Mouse (Mus musculus): ENCODE data around the gene Cybrd1.

Cybrd1 gene

DNA sequence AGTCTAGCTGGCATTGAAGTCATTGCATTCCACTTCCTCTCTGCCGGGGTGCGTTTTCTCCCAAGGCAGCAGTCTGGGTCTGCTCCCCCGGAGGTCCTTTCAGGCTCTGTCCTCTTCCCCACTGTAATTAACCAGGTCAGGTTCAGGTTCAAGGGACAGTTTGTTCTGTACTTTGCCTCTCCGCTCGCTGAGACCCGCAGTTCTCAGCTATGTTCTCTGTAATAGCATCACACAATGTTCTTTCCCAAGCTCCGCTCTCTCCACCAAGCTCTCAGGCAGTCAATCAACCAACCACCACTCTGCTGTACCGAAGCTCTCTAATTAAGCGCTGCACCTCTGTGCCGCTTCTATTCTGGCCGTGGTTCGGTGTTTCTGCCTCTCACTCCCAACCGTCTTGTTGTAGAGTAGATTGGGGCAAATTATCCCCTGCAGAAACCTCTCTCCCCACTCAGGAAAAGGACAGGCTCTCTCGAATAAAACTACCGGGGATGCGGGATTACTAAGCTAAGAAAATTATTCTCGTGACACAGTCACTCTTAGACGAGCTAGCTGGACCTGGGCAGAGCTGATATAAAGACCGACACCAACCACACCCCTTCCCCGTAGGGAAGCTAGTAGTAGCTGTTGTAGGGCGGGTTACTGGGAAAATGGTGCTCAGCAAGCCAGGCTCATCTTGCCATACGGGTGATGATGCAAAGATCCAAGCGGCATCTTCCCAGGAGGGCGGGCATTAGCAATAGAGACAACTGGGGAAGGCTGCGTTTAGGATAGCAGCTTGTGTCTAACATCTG lies 45.3 kb downstream of the Cybrd1 start:
- in situ Hi-C loops (cut with MboI; ENCODE audit: unreplicated experiment in 2 of 2), result no loop called here

DNA sequence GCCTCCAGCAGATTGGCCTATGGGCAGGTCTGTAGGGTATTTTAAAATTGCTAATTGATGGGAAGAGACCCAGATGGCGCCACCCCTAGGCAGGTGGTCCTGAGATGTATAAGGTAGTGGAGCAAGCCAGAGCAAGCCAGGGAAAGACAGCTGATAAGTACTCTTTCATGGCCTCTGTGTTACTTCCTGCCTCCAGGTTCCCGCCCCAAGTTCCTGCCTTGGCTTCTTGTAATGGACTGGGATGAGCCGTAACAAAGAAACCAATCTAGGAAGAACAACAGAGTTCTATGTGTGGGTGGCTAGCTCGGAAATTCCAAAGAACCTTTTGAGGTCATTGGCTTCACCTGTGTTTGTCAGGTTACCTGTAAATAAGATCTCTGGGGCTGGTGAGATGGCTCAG lies 49.5 kb downstream of the Cybrd1 start:
- in situ Hi-C loops (cut with MboI; ENCODE audit: unreplicated experiment in 2 of 2), result no loop called here

- in situ Hi-C loops (cut with MboI; ENCODE audit: unreplicated experiment in 2 of 2), result no loop called here
Observed at GRCm38 (mm10) chr2:71168461-71169021, 50.8 kb downstream of the Cybrd1 start.

- in situ Hi-C loops (cut with MboI; ENCODE audit: unreplicated experiment in 2 of 2), result no loop called here
Observed at GRCm38 (mm10) chr2:71173031-71173430, 55.3 kb downstream of the Cybrd1 start.

DNA sequence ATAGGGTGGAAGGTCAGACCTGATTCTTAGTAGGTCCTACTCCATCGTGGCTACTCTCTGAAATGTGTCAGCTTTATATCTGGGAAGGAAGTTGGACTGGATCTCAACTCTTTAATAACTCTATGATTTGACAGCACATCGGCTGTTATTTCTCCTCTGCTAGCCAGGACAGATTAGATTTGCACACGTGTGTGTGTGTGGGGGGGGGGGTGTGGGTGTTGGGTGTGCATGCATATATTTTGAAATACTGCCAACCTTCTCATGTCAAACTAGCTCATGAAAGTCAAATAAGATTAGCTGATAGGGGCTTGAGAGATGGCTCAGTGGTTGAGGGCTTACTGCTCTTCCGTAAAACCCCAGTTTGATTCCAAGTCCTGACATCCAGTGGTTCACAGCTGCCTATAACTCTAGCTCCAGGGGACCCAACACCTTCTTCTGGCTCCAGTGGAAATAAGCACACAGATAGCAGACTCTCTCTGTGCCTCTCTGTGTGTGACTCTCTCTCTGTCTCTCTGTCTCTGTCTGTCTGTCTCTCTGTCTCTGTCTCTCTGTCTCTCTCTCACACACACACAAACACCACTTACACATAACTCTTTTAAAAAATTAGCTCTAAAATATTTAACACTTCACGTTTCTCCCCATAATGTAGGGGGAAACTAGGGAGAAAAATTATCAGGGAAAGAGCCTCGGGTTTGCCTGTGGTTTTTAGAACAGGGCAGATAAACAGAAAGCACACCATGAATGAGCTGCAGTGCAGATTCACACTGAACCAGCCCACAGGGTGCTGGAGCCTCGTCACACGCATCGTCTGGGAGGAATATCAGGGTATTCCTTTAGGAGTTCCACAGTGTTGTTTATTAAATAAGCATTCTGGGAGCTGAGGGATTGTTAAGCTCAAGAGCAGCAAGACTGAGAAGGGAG lies 58.9 kb downstream of the Cybrd1 start:
- in situ Hi-C loops (cut with MboI; ENCODE audit: unreplicated experiment in 2 of 2), result no loop called here

GRCm38 (mm10) chr2:71177250-71177615 lies 59.5 kb downstream of the Cybrd1 start:
- in situ Hi-C loops (cut with MboI; ENCODE audit: unreplicated experiment in 2 of 2), result no loop called here

- in situ Hi-C loops (cut with MboI; ENCODE audit: unreplicated experiment in 2 of 2), result no loop called here
Observed at GRCm38 (mm10) chr2:71177760-71178159, 60.0 kb downstream of the Cybrd1 start.

GRCm38 (mm10) chr2:71179716-71180115 lies 62.0 kb downstream of the Cybrd1 start:
- in situ Hi-C loops (cut with MboI; ENCODE audit: unreplicated experiment in 2 of 2), result no loop called here

- in situ Hi-C loops (cut with MboI; ENCODE audit: unreplicated experiment in 2 of 2), result no loop called here
Observed at GRCm38 (mm10) chr2:71180566-71181217, 63.0 kb downstream of the Cybrd1 start.

GRCm38 (mm10) chr2:71187950-71188349 lies 70.2 kb downstream of the Cybrd1 start:
- in situ Hi-C loops (cut with MboI; ENCODE audit: unreplicated experiment in 2 of 2), result no loop called here

DNA sequence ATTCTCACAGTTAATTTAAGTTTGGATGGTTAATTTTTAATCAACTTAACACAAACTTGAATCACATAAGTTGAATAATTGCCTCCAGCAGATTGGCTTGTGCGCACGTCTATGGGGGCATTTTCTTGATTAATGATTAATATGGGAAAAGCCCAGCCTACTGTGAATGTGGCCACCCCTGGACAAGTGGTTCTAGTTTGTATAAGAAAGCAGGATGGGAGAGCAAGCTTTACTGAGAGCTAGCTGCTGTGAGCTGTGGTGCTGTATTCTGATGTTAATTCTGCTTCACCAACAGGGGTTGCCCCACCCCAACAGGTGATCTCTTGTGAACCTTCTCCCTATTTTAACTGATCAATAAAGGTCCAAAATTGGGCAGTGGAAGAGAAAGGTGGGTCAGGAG lies 71.1 kb downstream of the Cybrd1 start:
- in situ Hi-C loops (cut with MboI; ENCODE audit: unreplicated experiment in 2 of 2), result no loop called here

- in situ Hi-C loops (cut with MboI; ENCODE audit: unreplicated experiment in 2 of 2), result no loop called here
Observed at GRCm38 (mm10) chr2:71191391-71192194, 73.9 kb downstream of the Cybrd1 start.

GRCm38 (mm10) chr2:71192195-71192807 lies 74.6 kb downstream of the Cybrd1 start:
- in situ Hi-C loops (cut with MboI; ENCODE audit: unreplicated experiment in 2 of 2), result no loop called here
